Mouse (Mus musculus) kidney, postnatal 0 days (tissue): Measurements from ENCODE around the gene Ctsd. TPM values are rescaled to one million over a fixed set of nuclear protein-coding genes. Genes with fewer than 3 reads are reported as not detected.
A peak's percentile ranks its signal among the peaks of the same experiment; 100 is the strongest.

Experiments
- ATAC-seq: fragments of 200-750 bp; cut with Nextera tagmentation; replicated peaks from 2 replicates; pipeline ENCODE4 v1.8.0; 2017; ENCODE audit warnings: low read depth, moderate number of reproducible peaks, moderate TSS enrichment, moderate library complexity; ENCODE audit not compliant: low FRiP score
- DNase-seq: peaks from one replicate; pipeline ENCODE4 v3.0.0-alpha.2; 2016; ENCODE audit warnings: low spot score
- H3K27ac ChIP-seq: fragments of 300-500 bp; sonication (generic); 2 replicates; pipeline ENCODE4 v1.5.1; 2014; ENCODE audit warnings: mild to moderate bottlenecking
- H3K27me3 ChIP-seq: fragments of 300-500 bp; sonication (generic); 2 replicates; pipeline ENCODE4 v1.6.1; 2014; ENCODE audit warnings: low read length, mixed read lengths; ENCODE audit not compliant: insufficient read depth
- H3K36me3 ChIP-seq: fragments of 300-500 bp; sonication (generic); 2 replicates; pipeline ENCODE4 v1.6.1; 2014; ENCODE audit warnings: low read length, mixed read lengths; ENCODE audit not compliant: insufficient read depth
- H3K4me1 ChIP-seq: fragments of 300-500 bp; sonication (generic); replicated peaks from 2 replicates; pipeline ENCODE4 v1.6.1; 2014; ENCODE audit warnings: antibody characterized with exemption, low read length, mixed read lengths; ENCODE audit not compliant: insufficient read depth
- H3K4me2 ChIP-seq: fragments of 300-500 bp; sonication (generic); 2 replicates; pipeline ENCODE4 v1.6.1; 2014; ENCODE audit warnings: mild to moderate bottlenecking, low read length, moderate library complexity, mixed read lengths
- H3K4me3 ChIP-seq: fragments of 300-500 bp; sonication (generic); replicated peaks from 2 replicates; pipeline ENCODE4 v1.5.1; 2014; ENCODE audit warnings: low read depth, low read length
- H3K9ac ChIP-seq: fragments of 300-500 bp; sonication (generic); 2 replicates; pipeline ENCODE4 v1.6.1; 2014; ENCODE audit warnings: low read depth, low read length
- H3K9me3 ChIP-seq: fragments of 300-500 bp; sonication (generic); replicated peaks from 2 replicates; pipeline ENCODE4 v1.6.1; 2016; ENCODE audit warnings: low read length, inconsistent platforms, mixed read lengths
- CTCF ChIP-seq: IDR thresholded peaks from 2 replicates; pipeline ENCODE4 v1.5.1; 2016; ENCODE audit warnings: antibody characterized with exemption, low read depth, mild to moderate bottlenecking, moderate library complexity
- WGBS: fragments of 180-500 bp; shearing (Covaris S2); extraction: QIAGEN DNeasy Blood & Tissue Kit; methylation state at CpG from one replicate; pipeline ENCODE4 v1.1.7; 2014; 5-methylcytosine and 5-hydroxymethylcytosine counted together
- polyA plus RNA-seq: library from polyadenylated mRNA; unstranded; fragments of >200 nt; fragmentation: Nextera tagmentation; extraction: Ambion mirVana; gene quantifications from 2 replicates; pipeline ENCODE4 v1.2.1, GENCODE M21; 2015

Ctsd gene
- polyA plus RNA-seq = 575 and 586 TPM in 2 replicates

DNA sequence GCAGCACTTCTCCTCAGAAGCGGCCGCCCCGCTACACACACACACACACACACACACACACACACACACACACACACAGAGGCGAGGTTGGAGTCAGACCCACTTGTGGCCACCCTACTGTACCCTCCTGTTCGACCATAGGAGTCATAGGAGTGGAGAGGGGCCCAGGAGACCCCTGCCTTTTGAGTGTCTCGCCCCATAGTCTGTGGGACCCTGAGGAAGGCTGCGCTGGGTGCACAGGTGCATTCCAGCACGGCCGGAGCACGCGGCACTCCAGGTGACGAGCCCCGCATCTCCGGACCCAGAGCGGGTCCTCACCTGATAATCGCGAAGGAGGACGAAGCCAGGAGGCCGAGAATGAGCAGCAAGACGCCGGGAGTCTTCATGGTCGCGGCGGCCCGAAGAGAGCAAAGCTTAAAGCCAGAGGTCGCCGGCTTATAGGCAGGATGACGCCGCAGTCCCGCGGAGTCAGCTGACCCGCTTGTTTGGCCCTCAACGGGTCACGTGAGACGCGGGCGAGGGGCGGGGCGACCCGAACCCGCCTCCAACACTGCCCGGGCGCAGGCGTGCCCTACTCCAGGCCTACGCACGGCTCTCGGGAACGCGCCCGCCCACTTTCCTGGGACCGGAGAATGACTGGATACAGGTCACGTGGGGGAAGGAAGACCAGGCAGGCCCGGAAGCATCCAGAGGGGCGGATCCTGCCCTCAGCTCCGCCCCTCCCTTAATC, at the start of gene Ctsd:
Gene Ctsd, minus strand, starts transcription at position 620 of the 730 bp plus-strand sequence.
- Histone ChIP-seq H3K4me1 (peaks cover 16% of the 10 kb centered on the region), H3K27ac (peak within 1 kb of the TSS; percentile 67), H3K4me2 (peak within 1 kb of the TSS; percentile 87), H3K9me3 (no peaks in the 10 kb centered on the region), H3K36me3 (peaks cover 24% of the 10 kb centered on the region), H3K9ac (peak within 1 kb of the TSS; percentile 75), H3K27me3 (no peaks in the 10 kb centered on the region), H3K4me3 (peak within 1 kb of the TSS; percentile 61)
- ATAC-seq (peak; percentile 98), DNase-seq (peak; percentile 99)
- WGBS = 1% methylated on average over 55 of the region's 55 CpGs
- 0 out of 2 replicates have a peak, but pooled peaks have one; percentile 7 for TF ChIP-seq CTCF

DNA sequence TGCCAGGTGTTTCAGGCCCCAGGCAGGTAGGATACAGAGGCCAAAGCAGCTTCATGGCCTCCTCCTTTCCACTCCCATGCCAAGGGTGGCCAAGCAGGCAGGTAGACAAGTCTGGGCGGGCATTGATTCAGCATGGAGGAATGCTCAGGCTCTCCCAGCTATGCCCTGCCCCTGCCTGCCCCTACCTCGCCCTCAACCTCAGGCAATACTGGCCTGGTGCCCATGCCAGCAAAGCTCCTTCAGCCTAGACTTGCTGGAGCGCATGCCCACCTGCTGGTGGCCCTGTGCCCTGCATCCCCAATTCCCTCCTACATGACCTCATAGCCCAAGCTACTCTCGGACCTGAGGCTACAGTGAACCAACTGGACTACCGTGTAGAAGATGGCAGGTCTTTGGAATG, 49.5 kb upstream of the Ctsd start:
- WGBS = 75% methylated on average over 5 of the region's 5 CpGs
- ATAC-seq = peak; percentile 50

DNA sequence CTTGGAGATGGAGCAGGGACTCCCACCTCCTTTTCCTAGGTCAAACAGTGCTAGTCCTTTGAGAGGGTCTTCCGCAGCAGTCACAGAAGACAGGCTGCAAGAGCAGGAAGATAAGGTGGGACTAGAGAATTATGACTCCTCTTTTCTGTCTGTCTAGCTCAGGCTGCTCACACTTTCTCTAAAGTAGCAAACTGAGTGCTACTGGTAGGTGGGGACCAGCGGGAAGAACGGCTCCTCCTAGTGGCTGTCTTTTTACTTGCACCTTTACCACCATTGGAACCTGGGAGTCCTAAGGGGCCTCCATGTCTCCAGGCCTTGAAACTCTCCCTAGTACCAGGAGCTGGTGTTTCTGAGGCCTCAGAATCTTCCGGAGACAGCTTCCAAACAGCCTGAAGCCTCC, 47.7 kb upstream of the Ctsd start:
- peak; percentile 91 for TF ChIP-seq CTCF
- Histone ChIP-seq H3K4me2 (no peak overlapping the region), H3K9ac (no peak overlapping the region), H3K4me3 (no peak overlapping the region), H3K27me3 (no peaks in the 10 kb centered on the region), H3K4me1 (no peaks in the 10 kb centered on the region), H3K9me3 (no peaks in the 10 kb centered on the region), H3K27ac (no peak overlapping the region), H3K36me3 (no peaks in the 10 kb centered on the region)
- ATAC-seq (no peak), DNase-seq (peak; percentile 91)
- 17% methylated on average over 4 of the region's 4 CpGs for WGBS

More for the DNA sequence above, 49.5 kb upstream of the Ctsd start:
- TF ChIP-seq CTCF = peak; percentile 64
- peak; percentile 39 for DNase-seq
- Histone ChIP-seq H3K27me3 (no peaks in the 10 kb centered on the region), H3K4me3 (no peak overlapping the region), H3K9ac (no peak overlapping the region), H3K36me3 (no peaks in the 10 kb centered on the region), H3K9me3 (no peaks in the 10 kb centered on the region), H3K4me1 (0 out of 2 replicates have a peak, but pooled peaks cover 6% of the 10 kb centered on the region), H3K4me2 (no peak overlapping the region), H3K27ac (no peak overlapping the region)

DNA sequence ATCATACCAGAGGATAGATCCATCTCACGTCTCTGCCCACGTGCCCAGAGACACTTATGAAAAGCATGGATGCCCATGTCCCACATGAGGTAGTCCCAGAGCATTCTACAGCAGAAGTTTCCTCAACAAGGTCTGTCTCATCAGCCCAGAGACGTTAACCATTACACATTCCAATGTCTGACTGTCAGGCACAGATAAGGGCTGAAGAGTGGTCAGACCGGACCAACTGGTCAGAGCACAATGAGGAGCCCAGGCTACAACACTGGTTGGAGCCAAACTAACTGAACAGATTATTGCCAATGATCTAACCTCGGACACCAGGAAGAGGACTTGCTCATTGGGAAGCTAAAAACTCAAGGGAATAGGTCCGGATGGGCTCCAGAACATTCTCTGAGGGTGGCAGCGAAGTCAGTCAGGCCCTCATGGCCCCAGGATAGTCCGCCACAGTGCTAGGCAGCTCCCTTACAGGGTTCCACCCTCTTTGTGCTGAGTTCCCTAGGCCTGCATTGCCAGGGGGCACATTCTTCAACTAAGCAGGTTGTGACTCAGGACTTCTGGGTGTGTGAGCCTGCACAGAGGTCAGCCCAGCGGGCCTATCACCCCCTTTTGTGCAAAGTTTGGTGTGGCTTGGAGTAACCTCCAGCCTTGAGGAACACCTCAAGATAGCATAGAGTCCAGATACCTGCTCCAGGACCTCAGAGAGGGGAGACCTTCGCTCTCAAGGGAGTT, 46.5 kb upstream of the Ctsd start, which contains the start of gene Syt8:
Gene Syt8, plus strand, starts transcription at position 714 of the 729 bp plus-strand sequence.
- no peak for DNase-seq
- no peak within 1 kb of the TSS; the same call in 1 of the 2 replicates for H3K27ac ChIP-seq
- TF ChIP-seq CTCF = no peak
- H3K9me3 ChIP-seq = no peaks in the 10 kb centered on the region
- no peaks in the 10 kb centered on the region for H3K36me3 ChIP-seq
- 82% methylated on average over 10 of the region's 10 CpGs for WGBS
- H3K9ac ChIP-seq = no peak within 1 kb of the TSS
- H3K4me1 ChIP-seq = 0 out of 2 replicates have a peak, but pooled peaks cover 5% of the 10 kb centered on the region
- ATAC-seq = no peak
- H3K27me3 ChIP-seq = no peaks in the 10 kb centered on the region
- no peak within 1 kb of the TSS for H3K4me2 ChIP-seq
- no peak within 1 kb of the TSS for H3K4me3 ChIP-seq

DNA sequence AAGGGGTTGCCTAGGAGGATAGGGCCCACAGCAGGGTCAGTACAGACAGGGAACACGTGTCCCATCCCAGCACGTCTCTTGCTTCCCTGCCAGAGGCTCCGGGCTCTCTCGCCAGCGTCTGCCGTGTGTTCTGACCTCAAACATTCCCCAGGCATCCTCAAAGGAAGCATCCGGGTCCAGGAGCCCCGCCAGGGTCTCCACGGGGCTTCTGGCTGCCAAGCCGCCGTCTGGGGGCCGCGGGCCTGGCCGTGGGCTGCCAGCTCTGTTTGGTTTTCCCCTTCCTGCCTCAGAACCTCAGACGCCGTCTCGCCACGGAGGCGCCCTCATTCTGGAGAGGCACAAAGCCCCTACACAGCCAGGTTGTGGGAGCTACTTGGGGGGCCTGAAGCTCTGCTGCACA, 45.8 kb upstream of the Ctsd start:
- Histone ChIP-seq H3K27ac (no peak overlapping the region; the same call in 1 of the 2 replicates), H3K36me3 (no peaks in the 10 kb centered on the region), H3K4me3 (no peak overlapping the region), H3K4me2 (no peak overlapping the region), H3K27me3 (no peaks in the 10 kb centered on the region), H3K9me3 (no peaks in the 10 kb centered on the region), H3K4me1 (0 out of 2 replicates have a peak, but pooled peaks cover 5% of the 10 kb centered on the region), H3K9ac (no peak overlapping the region)
- DNase-seq (no peak), ATAC-seq (no peak)
- no peak for TF ChIP-seq CTCF
- 43% methylated on average over 19 of the region's 19 CpGs for WGBS

DNA sequence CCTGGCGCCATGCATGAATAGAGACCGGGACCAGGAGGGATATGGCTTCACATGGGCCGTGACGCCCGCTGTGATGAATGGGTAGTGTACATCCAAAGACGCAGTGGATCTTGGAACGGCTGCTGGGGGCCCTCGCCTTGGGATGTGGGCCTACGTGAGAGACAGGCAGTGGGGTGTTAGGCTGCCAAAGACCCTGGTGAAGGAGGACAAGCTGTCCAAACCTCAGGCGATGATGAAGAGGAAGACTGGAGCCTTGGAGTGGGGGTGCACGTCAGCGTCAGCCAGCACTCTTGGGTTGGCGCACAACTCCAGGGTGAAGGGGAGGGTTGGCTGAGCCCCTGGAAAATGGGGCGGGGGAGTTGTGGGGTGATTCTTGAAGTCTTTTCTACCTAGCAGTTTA, 43.3 kb upstream of the Ctsd start:
- DNase-seq (no peak), ATAC-seq (no peak)
- Histone ChIP-seq H3K9me3 (no peaks in the 10 kb centered on the region), H3K4me1 (0 out of 2 replicates have a peak, but pooled peaks cover 5% of the 10 kb centered on the region), H3K36me3 (no peaks in the 10 kb centered on the region), H3K4me2 (no peak overlapping the region), H3K9ac (no peak overlapping the region), H3K4me3 (no peak overlapping the region), H3K27ac (no peak overlapping the region), H3K27me3 (no peaks in the 10 kb centered on the region)
- WGBS = 75% methylated on average over 14 of the region's 14 CpGs
- no peak for TF ChIP-seq CTCF
